Mouse (Mus musculus) neural tube, embryonic 13.5 days (tissue): ENCODE measurements around the gene Pou3f3. TPM values are rescaled to one million over a fixed set of nuclear protein-coding genes. Genes with fewer than 3 reads are reported as not detected.
A peak's percentile ranks its signal among the peaks of the same experiment; 100 is the strongest.

Experiments used
- ATAC-seq: fragments of 200-750 bp; cut with Nextera tagmentation; 2 replicates; pipeline ENCODE4 v1.8.0; 2017; ENCODE audit warnings: low read depth, mild to moderate bottlenecking, moderate TSS enrichment, moderate library complexity
- H3K27ac ChIP-seq: fragments of 300-500 bp; sonication (generic); replicated peaks from 2 replicates; pipeline ENCODE4 v1.5.1; 2015; ENCODE audit warnings: moderate library complexity, mild to moderate bottlenecking, inconsistent platforms
- H3K27me3 ChIP-seq: fragments of 300-500 bp; sonication (generic); 2 replicates; pipeline ENCODE4 v1.6.1; 2015; ENCODE audit warnings: mild to moderate bottlenecking, inconsistent platforms
- H3K36me3 ChIP-seq: fragments of 300-500 bp; sonication (generic); 2 replicates; pipeline ENCODE4 v1.6.1; 2015; ENCODE audit warnings: mild to moderate bottlenecking, inconsistent platforms
- H3K4me1 ChIP-seq: fragments of 300-500 bp; sonication (generic); replicated peaks from 2 replicates; pipeline ENCODE4 v1.6.1; 2015; ENCODE audit warnings: inconsistent platforms
- H3K4me2 ChIP-seq: fragments of 300-500 bp; sonication (generic); 2 replicates; pipeline ENCODE4 v1.6.1; 2015; ENCODE audit warnings: inconsistent platforms, mild to moderate bottlenecking, moderate library complexity
- H3K4me3 ChIP-seq: fragments of 300-500 bp; sonication (generic); 2 replicates; pipeline ENCODE4 v1.5.1; 2015; ENCODE audit warnings: mild to moderate bottlenecking, inconsistent platforms
- H3K9ac ChIP-seq: fragments of 300-500 bp; sonication (generic); 2 replicates; pipeline ENCODE4 v1.6.1; 2015; ENCODE audit warnings: moderate library complexity, mild to moderate bottlenecking, inconsistent platforms
- H3K9me3 ChIP-seq: fragments of 300-500 bp; sonication (generic); 2 replicates; pipeline ENCODE4 v1.6.1; 2016; ENCODE audit warnings: inconsistent platforms
- WGBS: fragments of 180-500 bp; shearing (Covaris S2); methylation state at CpG from one replicate; pipeline ENCODE4 v1.1.7; 2015; 5-methylcytosine and 5-hydroxymethylcytosine counted together
- polyA plus RNA-seq: library from polyadenylated mRNA; unstranded; fragments of >200 nt; fragmentation: Nextera tagmentation; extraction: Ambion mirVana; gene quantifications from 2 replicates; pipeline ENCODE4 v1.2.1, GENCODE M21; 2015

Pou3f3 gene
- 10.5 and 12.2 TPM in 2 replicates for polyA plus RNA-seq

DNA sequence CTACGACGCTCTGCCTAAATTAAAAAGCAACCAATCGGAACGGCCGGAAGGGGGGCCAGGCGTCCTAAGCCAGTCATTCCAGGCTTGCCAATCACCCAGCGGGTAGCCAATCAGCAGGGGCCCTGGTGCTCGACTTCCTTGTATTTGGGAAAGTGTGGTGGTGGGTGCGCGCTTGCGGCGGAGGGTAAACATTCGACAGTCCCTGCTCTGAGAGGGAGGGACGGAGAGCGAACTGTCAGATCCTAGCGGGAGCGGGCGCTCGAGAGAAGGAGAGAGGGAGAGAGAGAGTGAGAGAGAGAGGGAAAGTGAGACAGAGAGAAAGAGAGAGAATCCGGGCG is at the start of gene Pou3f3:
Gene Pou3f3, plus strand, starts transcription at position 191 of the 338 bp plus-strand sequence.
- Histone ChIP-seq H3K27me3 (no peaks in the 10 kb centered on the region; the same call in 1 of the 2 replicates), H3K27ac (peak within 1 kb of the TSS; percentile 97)

DNA sequence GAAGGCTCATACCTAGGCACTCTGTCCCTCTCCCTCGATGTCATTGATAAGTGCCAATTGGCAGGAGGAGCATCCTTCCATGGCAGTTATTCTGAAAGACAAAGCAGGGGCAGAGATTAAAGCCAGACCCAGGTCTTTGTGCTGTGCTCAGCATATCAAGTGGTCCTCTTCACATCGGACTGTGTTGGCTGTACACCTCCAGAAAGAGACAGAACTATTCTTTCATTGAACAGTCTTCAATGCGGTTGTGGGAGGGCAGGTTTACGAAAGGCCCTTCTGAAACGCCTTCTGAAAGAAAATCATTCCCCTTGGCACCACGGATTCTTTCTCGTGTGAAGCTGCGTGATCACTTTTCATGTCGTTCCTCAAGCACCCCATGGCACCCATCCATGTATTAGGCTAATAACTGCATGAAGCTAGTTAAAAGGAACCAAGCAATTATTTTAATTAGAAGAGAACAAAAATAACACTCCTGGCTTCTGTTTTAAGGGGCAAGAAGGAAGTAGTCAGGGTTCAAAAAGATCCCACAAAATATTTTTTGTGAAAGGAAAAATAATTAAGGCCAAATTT is 47.1 kb upstream of the Pou3f3 start:
- Histone ChIP-seq H3K4me1 (no peaks in the 10 kb centered on the region), H3K9me3 (no peaks in the 10 kb centered on the region), H3K36me3 (peaks cover 4% of the 10 kb centered on the region; the same call in 1 of the 2 replicates), H3K4me2 (no peak overlapping the region), H3K9ac (no peak overlapping the region), H3K27ac (no peak overlapping the region), H3K27me3 (no peaks in the 10 kb centered on the region), H3K4me3 (no peak overlapping the region)
- WGBS = 81% methylated on average over 9 of the region's 9 CpGs
- no peak for ATAC-seq

More for the DNA sequence above, at the start of gene Pou3f3:
- Histone ChIP-seq H3K9ac (peak within 1 kb of the TSS; percentile 99), H3K4me3 (peak within 1 kb of the TSS; percentile 90), H3K36me3 (0 out of 2 replicates have a peak, but pooled peaks cover 8% of the 10 kb centered on the region), H3K4me2 (peak within 1 kb of the TSS; percentile 86), H3K4me1 (peaks cover 31% of the 10 kb centered on the region), H3K9me3 (no peaks in the 10 kb centered on the region)
- WGBS = 0% methylated on average over 21 of the region's 21 CpGs
- peak; percentile 86 for ATAC-seq

- Histone ChIP-seq H3K4me3 (no peak overlapping the region), H3K4me1 (no peaks in the 10 kb centered on the region), H3K27me3 (no peaks in the 10 kb centered on the region), H3K36me3 (peaks cover 4% of the 10 kb centered on the region; the same call in 1 of the 2 replicates), H3K4me2 (no peak overlapping the region), H3K27ac (no peak overlapping the region), H3K9me3 (no peaks in the 10 kb centered on the region), H3K9ac (no peak overlapping the region)
- ATAC-seq = no peak
- 95% methylated on average over 15 of the region's 15 CpGs for WGBS
Observed at GRCm38 (mm10) chr1:42651461-42651860, 44.1 kb upstream of the Pou3f3 start.

GRCm38 (mm10) chr1:42667546-42667945 is 28.0 kb upstream of the Pou3f3 start:
- H3K27me3 ChIP-seq = no peaks in the 10 kb centered on the region
- H3K27ac ChIP-seq = no peak overlapping the region
- no peak overlapping the region for H3K9ac ChIP-seq
- no peaks in the 10 kb centered on the region for H3K9me3 ChIP-seq
- H3K36me3 ChIP-seq = peaks cover 28% of the 10 kb centered on the region
- ATAC-seq = no peak
- WGBS = 81% methylated on average over 1 of the region's 1 CpGs
- no peak overlapping the region for H3K4me3 ChIP-seq
- no peaks in the 10 kb centered on the region for H3K4me1 ChIP-seq
- H3K4me2 ChIP-seq = no peak overlapping the region

GRCm38 (mm10) chr1:42680673-42681072 is 14.9 kb upstream of the Pou3f3 start:
- H3K27me3 ChIP-seq = no peaks in the 10 kb centered on the region
- H3K27ac ChIP-seq = no peak overlapping the region
- no peak overlapping the region for H3K9ac ChIP-seq
- peaks cover 53% of the 10 kb centered on the region for H3K4me1 ChIP-seq
- H3K4me2 ChIP-seq = no peak overlapping the region
- H3K9me3 ChIP-seq = no peaks in the 10 kb centered on the region
- H3K4me3 ChIP-seq = no peak overlapping the region
- no peaks in the 10 kb centered on the region for H3K36me3 ChIP-seq
- 77% methylated on average over 3 of the region's 3 CpGs for WGBS
- no peak for ATAC-seq

DNA sequence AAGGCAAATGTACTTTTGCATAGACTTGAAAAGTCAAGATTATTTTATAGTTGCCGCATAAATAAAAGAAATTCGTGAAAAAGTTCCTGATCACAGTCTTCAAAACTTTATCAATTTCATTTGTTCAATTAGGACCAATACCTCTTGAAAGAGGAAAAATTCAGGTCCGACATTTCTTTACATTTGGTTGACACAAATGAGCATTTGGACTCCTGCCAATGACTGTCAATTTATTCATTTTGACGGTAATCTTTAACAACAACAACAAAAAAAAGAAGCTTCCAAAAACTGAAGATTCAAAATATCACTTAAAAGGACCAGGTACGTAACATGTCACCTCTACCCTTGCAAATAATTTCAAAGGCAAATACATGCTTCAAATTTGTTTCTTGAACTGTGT is 13.8 kb upstream of the Pou3f3 start:
- WGBS = 63% methylated on average over 5 of the region's 5 CpGs
- Histone ChIP-seq H3K4me2 (no peak overlapping the region), H3K4me3 (no peak overlapping the region)

GRCm38 (mm10) chr1:42683861-42684260 is 11.7 kb upstream of the Pou3f3 start:
- H3K4me1 ChIP-seq = peaks cover 75% of the 10 kb centered on the region
- WGBS = 3% methylated on average over 6 of the region's 6 CpGs
- no peaks in the 10 kb centered on the region for H3K27me3 ChIP-seq
- no peaks in the 10 kb centered on the region for H3K9me3 ChIP-seq
- peak overlapping the region; percentile 88 for H3K9ac ChIP-seq
- peak overlapping the region; percentile 98 for H3K27ac ChIP-seq
- H3K36me3 ChIP-seq = no peaks in the 10 kb centered on the region
- peak overlapping the region; percentile 86 for H3K4me2 ChIP-seq
- ATAC-seq = no peak
- peak overlapping the region; percentile 55 for H3K4me3 ChIP-seq

More for the DNA sequence above, 13.8 kb upstream of the Pou3f3 start:
- no peak overlapping the region for H3K27ac ChIP-seq
- H3K36me3 ChIP-seq = no peaks in the 10 kb centered on the region
- H3K4me1 ChIP-seq = peaks cover 62% of the 10 kb centered on the region
- ATAC-seq = no peak
- H3K27me3 ChIP-seq = no peaks in the 10 kb centered on the region
- no peaks in the 10 kb centered on the region for H3K9me3 ChIP-seq
- no peak overlapping the region for H3K9ac ChIP-seq

DNA sequence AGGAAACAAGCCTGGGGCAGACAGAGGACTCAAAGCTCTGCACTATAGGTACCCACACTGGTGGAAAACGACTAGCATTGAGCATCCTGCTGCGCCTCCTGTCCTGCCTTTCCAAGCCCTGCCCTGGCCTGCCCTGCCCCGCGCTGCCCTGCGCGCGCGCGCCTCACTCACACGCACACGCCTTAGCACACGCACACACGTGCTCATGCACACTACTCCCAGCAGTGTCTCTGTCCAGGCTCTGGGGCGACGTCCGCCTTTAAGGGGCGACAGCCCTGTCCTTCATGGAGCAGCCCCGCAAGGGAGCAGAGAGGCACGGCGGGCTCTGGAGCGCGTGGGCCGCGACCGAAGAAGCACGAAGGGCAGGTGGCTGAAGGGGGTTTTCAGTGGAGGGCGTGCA is 11.2 kb upstream of the Pou3f3 start:
- Histone ChIP-seq H3K36me3 (no peaks in the 10 kb centered on the region), H3K9me3 (no peaks in the 10 kb centered on the region), H3K4me1 (peaks cover 75% of the 10 kb centered on the region), H3K9ac (peak overlapping the region; percentile 88), H3K27ac (peak overlapping the region; percentile 98), H3K4me3 (peak overlapping the region; percentile 55), H3K4me2 (peak overlapping the region; percentile 86), H3K27me3 (peaks cover 2% of the 10 kb centered on the region; the same call in 1 of the 2 replicates)
- ATAC-seq = peak; percentile 48
- WGBS = under 1% methylated on average over 27 of the region's 27 CpGs

- WGBS = under 1% methylated on average over 21 of the region's 21 CpGs
- H3K4me1 ChIP-seq = peaks cover 75% of the 10 kb centered on the region
- peak overlapping the region; percentile 98 for H3K27ac ChIP-seq
- peak; percentile 66 for ATAC-seq
- peak overlapping the region; percentile 88 for H3K9ac ChIP-seq
- H3K27me3 ChIP-seq = peaks cover 7% of the 10 kb centered on the region; the same call in 1 of the 2 replicates
- H3K4me2 ChIP-seq = peak overlapping the region; percentile 86
- peak overlapping the region; percentile 55 for H3K4me3 ChIP-seq
- no peaks in the 10 kb centered on the region for H3K36me3 ChIP-seq
- H3K9me3 ChIP-seq = no peaks in the 10 kb centered on the region
Observed at GRCm38 (mm10) chr1:42684783-42685182, 10.8 kb upstream of the Pou3f3 start.

DNA sequence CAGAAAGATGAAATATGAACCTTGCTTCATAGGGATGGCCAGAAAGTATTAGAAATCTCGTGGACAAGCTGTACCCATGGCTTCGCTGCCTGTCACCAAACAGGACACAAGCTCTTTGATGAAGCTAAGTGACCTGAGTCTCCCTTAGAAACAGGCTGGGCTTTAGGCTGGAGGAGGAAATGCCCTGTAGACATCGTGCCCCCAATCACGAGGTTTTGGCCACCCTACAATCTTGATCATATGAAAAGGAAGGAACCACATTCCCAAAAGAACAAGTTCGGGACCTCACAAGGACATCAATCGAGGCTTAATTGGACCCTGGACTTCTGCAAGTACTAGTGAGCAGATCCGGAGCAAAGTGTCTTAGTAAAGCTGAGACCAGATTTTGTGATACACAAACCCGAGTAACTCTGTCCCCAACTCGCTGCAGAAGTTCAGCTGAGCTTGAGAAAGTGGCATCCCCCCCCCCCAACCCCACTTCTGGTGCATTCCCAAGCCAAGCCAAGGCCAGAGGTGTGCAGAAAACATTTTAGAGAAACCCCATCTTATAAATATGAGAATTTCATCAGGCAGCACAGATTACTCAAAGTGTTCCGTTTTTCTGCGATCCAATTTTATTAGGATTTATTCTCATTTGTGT is 10.1 kb upstream of the Pou3f3 start:
- Histone ChIP-seq H3K36me3 (no peaks in the 10 kb centered on the region), H3K4me1 (peaks cover 76% of the 10 kb centered on the region), H3K27ac (peak overlapping the region; percentile 98), H3K4me2 (peak overlapping the region; percentile 86), H3K4me3 (peak overlapping the region; percentile 55), H3K9ac (peak overlapping the region; percentile 88), H3K27me3 (peaks cover 8% of the 10 kb centered on the region; the same call in 1 of the 2 replicates), H3K9me3 (no peaks in the 10 kb centered on the region)
- WGBS = 2% methylated on average over 11 of the region's 11 CpGs
- ATAC-seq = no peak

GRCm38 (mm10) chr1:42686194-42687131 is 9.1 kb upstream of the Pou3f3 start:
- no peaks in the 10 kb centered on the region for H3K36me3 ChIP-seq
- peak overlapping the region; percentile 86 for H3K4me2 ChIP-seq
- H3K27me3 ChIP-seq = peaks cover 8% of the 10 kb centered on the region; the same call in 1 of the 2 replicates
- H3K4me3 ChIP-seq = peak overlapping the region; percentile 55
- H3K27ac ChIP-seq = peak overlapping the region; percentile 98
- H3K9me3 ChIP-seq = no peaks in the 10 kb centered on the region
- peak overlapping the region; percentile 88 for H3K9ac ChIP-seq
- H3K4me1 ChIP-seq = peaks cover 80% of the 10 kb centered on the region
- peak; percentile 68 for ATAC-seq
- WGBS = under 1% methylated on average over 53 of the region's 53 CpGs

DNA sequence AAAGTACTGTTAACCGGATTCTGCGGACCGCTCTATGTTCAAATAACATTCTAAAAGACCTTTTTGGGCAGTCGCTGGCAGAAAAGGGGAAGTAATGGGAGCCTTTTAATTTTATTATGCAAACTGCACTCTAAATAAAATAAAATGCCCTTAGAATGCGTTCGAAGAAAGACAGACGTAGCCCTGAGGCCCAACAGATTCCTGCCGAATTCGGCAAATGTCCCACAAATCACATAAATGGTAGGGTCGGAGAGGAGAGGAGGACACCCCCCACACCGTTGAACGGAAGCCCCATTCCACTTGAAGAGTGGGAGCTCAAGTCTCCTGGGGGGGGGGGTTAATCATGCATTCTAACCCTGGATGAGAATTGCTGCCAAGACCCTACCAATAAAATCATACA is 8.3 kb upstream of the Pou3f3 start:
- Histone ChIP-seq H3K9me3 (no peaks in the 10 kb centered on the region), H3K36me3 (no peaks in the 10 kb centered on the region), H3K4me2 (peak overlapping the region; percentile 86), H3K4me1 (peaks cover 88% of the 10 kb centered on the region), H3K27ac (peak overlapping the region; percentile 98), H3K9ac (peak overlapping the region; percentile 88), H3K27me3 (peaks cover 8% of the 10 kb centered on the region; the same call in 1 of the 2 replicates), H3K4me3 (peak overlapping the region; percentile 55)
- 0% methylated on average over 12 of the region's 12 CpGs for WGBS
- no peak for ATAC-seq
